Mouse (Mus musculus) heart, adult 2 months (tissue): ENCODE data around the gene Med15.

Experiments used
- CTCF ChIP-seq: fragments of 200-600 bp; IDR thresholded peaks from 2 replicates; pipeline ENCODE4 v1.8.1; 2022; ENCODE audit warnings: antibody characterized with exemption, mild to moderate bottlenecking, moderate library complexity
- EP300 ChIP-seq: fragments of 200-500 bp; IDR thresholded peaks from 2 replicates; pipeline ENCODE4 v1.6.1; 2011; ENCODE audit warnings: low read depth, low read length, control low read depth; ENCODE audit not compliant: insufficient read depth
- POLR2A ChIP-seq: fragments of 200-500 bp; IDR thresholded peaks from 2 replicates; pipeline ENCODE4 v1.6.1; 2011; ENCODE audit warnings: mild to moderate bottlenecking, low read depth, low read length, control low read depth; ENCODE audit not compliant: insufficient read depth

- TF ChIP-seq POLR2A (no peak), CTCF (no peak), EP300 (no peak)
Observed at GRCm38 (mm10) chr16:17638036-17638628, 94.6 kb downstream of the Med15 start.
